Mouse (Mus musculus): ENCODE data around the gene Ankrd11. TPM values are rescaled to one million over a fixed set of nuclear protein-coding genes. Genes with fewer than 3 reads are reported as not detected.

The Ankrd11 gene
- total RNA-seq, 2 experiments from 2014 or later, result 60.3 to 62.1 TPM

GRCm38 (mm10) chr8:122925939-122926722, 115.9 kb downstream of the Ankrd11 start:
- peak overlapping the region; percentile 56; the same call in 1 of the 2 replicates for H3K27ac ChIP-seq
- TF ChIP-seq CTCF (IDR thresholded peaks at IDR 0.05), result no peak
- no peak overlapping the region for H3K4me3 ChIP-seq
- intact Hi-C loops (cut with DNase I), result no loop called here
- no peak for DNase-seq

- Histone ChIP-seq H3K27ac (peak overlapping the region; percentile 84), H3K4me3 (no peak overlapping the region)
- TF ChIP-seq CTCF (IDR thresholded peaks at IDR 0.05), result no peak
- no peak for DNase-seq
- intact Hi-C loops (cut with DNase I), result no loop called here
Observed at GRCm38 (mm10) chr8:122924091-122924490, 118.0 kb downstream of the Ankrd11 start.

DNA sequence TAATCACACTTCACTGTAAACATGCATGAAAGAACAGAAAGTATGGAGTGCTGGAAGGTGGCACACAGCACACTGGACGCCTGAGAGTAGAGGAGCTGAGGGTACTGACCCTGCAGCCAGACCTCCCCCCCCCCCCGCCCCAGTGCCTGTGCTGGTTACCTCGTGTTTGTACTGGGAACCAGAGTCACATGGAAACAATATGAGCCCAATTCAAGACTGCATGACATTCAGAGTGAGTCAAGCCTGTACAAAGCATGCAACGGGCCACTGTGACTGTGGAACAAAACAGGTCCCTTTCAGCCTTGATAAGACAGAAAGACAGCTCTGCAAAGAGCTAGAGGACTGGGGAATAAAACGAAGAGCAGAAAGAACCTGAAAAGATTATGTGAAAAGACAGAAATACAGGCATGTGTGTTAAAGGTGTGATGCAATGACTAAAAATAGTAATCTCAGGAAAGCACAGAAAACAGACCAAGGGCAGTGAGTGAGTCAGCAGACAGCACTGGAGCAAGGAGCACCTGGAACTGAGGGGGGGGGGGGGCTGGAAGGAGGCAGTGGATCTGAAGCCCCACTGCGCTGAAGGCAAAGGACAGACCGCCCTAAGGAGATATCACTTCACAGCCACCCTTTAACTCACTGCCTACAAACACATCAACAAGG, 118.5 kb downstream of the Ankrd11 start:
- Histone ChIP-seq H3K4me3 (no peak overlapping the region; the same call in 1 of the 2 replicates), H3K27ac (peak overlapping the region; percentile 84)
- intact Hi-C loops (cut with DNase I), result no loop called here

DNA sequence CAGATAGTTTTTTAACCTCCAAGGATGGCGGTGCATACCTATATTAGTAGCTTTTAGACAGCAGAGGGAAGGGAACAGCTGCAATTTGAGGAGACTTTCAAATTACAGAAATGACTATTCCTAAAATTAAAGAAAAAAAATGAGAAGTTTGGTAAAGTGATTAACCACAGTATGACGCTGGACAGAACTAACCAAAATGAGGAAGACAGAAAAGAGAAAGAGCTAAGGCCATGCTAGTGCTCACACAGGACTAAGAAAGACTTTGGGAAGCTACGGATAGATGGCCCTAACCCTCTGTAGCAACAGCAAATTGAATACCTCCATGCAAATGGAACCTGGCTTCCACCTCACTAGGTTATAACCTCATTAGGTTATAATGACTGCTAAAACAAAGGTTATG, 119.1 kb downstream of the Ankrd11 start:
- intact Hi-C loops (cut with DNase I), result no loop called here
- peak overlapping the region; percentile 84 for H3K27ac ChIP-seq

More for the DNA sequence above, 118.5 kb downstream of the Ankrd11 start:
- DNase-seq, result no peak
- no peak for TF ChIP-seq CTCF (IDR thresholded peaks at IDR 0.05)

DNA sequence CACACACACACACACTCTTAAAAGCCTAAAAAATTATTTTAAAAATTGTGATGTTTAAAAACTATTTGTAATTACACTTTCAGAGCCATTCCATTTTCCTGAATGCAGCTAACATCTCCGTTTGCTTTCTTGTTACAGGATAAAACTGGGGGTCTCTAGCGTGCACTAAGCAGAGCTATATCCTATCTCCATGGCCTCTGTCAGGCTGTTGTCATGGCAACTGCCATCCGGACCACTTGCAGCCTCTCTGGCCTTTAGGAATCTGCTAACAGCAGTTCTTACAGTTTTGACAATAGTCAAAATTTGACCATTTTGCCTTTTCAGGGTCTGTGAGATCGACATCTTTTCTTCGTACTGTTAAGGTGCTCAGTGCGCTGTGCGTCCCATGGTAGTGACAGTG, 121.2 kb downstream of the Ankrd11 start:
- intact Hi-C loops (cut with DNase I), result no loop called here
- no peak for DNase-seq
- Histone ChIP-seq H3K27ac (peak overlapping the region; percentile 17; the same call in 1 of the 2 replicates), H3K4me3 (no peak overlapping the region)
- no peak for TF ChIP-seq CTCF (IDR thresholded peaks at IDR 0.05)

More for the DNA sequence above, 119.1 kb downstream of the Ankrd11 start:
- H3K4me3 ChIP-seq, result no peak overlapping the region
- no peak for TF ChIP-seq CTCF (IDR thresholded peaks at IDR 0.05)
- no peak for DNase-seq

DNA sequence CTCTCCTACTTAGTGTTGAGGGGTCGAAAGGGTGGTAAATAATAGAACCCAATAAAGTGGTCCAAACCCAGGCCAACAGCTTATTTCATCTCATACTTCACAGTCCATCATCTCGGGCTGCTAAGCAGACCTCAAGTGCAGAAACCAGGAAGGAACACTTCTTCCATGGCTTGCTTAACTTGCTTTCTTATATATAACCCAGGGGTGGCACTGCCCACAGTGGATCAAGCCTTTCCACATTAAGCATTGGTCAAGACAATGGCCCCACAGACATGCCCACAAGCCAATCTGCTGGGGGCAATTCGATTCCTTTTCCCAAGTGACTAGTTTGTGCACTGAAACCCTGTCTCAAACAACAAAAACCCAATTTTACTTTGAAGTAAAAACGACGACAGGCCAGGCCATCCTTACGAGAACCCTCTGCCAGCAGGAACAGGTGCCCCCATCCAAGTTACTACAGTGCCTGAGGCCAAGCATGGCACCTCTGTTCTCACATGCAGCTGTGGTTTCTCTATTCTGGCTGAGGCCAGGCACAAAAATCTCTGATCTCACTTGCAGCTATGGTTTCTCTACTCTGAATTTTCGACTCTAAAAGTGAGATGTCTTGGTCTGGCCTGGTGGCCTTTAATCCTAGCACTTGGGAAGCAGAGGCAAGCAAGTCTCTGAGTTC, 123.5 kb downstream of the Ankrd11 start:
- Histone ChIP-seq H3K27ac (peak overlapping the region; percentile 85), H3K4me3 (peak overlapping the region; percentile 15)
- no peak for DNase-seq
- TF ChIP-seq CTCF (IDR thresholded peaks at IDR 0.05), result no peak
- intact Hi-C loops (cut with DNase I), result no loop called here

GRCm38 (mm10) chr8:122917531-122918392, 124.3 kb downstream of the Ankrd11 start:
- Histone ChIP-seq H3K27ac (peak overlapping the region; percentile 85), H3K4me3 (peak overlapping the region; percentile 15)
- intact Hi-C loops (cut with DNase I), result no loop called here
- no peak for TF ChIP-seq CTCF (IDR thresholded peaks at IDR 0.05)
- DNase-seq, result peak; percentile 60

GRCm38 (mm10) chr8:122916766-122917165, 125.3 kb downstream of the Ankrd11 start:
- no peak for TF ChIP-seq CTCF (IDR thresholded peaks at IDR 0.05)

GRCm38 (mm10) chr8:122912871-122913270, 129.2 kb downstream of the Ankrd11 start:
- no peak for TF ChIP-seq CTCF (IDR thresholded peaks at IDR 0.05)
- no peak for DNase-seq
- intact Hi-C loops (cut with DNase I), result no loop called here
- Histone ChIP-seq H3K27ac (no peak overlapping the region), H3K4me3 (no peak overlapping the region)

More at GRCm38 (mm10) chr8:122916766-122917165, 125.3 kb downstream of the Ankrd11 start:
- Histone ChIP-seq H3K27ac (peak overlapping the region; percentile 85), H3K4me3 (no peak overlapping the region)
- intact Hi-C loops (cut with DNase I), result no loop called here
- DNase-seq, result no peak

- intact Hi-C loops (cut with DNase I), result no loop called here
- Histone ChIP-seq H3K4me3 (no peak overlapping the region), H3K27ac (no peak overlapping the region)
- no peak for DNase-seq
- TF ChIP-seq CTCF (IDR thresholded peaks at IDR 0.05), result no peak
Observed at GRCm38 (mm10) chr8:122912150-122912549, 129.9 kb downstream of the Ankrd11 start.

DNA sequence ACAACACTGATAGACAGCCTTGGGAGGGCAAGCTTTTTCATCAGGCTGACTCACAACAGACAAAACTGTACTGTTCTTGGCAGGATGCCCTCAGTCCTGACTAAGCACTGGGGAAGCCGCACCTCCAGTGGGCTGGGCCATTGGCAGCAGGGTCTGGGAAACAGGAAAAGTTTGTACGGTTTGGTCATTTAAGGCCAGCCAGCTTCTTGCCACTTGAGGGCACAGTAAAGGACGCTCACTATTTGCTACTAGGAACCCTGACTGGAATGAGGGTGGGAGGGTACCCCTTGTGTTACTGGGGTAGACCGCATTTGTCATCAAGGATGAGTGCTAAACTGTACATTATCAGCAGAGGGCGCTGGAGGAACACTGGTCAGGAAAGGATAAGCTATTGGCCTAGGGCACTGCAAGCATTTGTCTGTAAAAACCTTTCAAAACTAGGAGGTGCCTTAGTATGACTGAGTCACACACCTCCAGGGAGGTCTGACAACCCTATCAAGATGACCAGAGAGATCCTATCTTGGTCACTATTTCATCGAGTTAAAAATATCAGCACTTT, 135.5 kb downstream of the Ankrd11 start:
- intact Hi-C loops (cut with DNase I), result loop anchor here (1.0 to 5.0 kb wide), 3 partner anchors 136 to 191 kb away; partner anchors contain the start of gene Ankrd11
- Histone ChIP-seq H3K27ac (peak overlapping the region; percentile 90), H3K4me3 (peak overlapping the region; percentile 58)
- peak; percentile 91 for DNase-seq
- TF ChIP-seq CTCF (IDR thresholded peaks at IDR 0.05), result peak; percentile 93; the same call in 1 of the 2 replicates

Data from gastrocnemius, adult 2 months (tissue).